Mouse (Mus musculus) megakaryocyte, adult 5-6 weeks (primary cell): ENCODE measurements around the gene Sprr2b. TPM values are rescaled to one million over a fixed set of nuclear protein-coding genes. Genes with fewer than 3 reads are reported as not detected.
"Not testable (repeated sequence)": the region's sequence is repeated elsewhere in the genome, so short reads cannot be mapped to it uniquely, and the experiment has no call there.

Experiments
- ATAC-seq: 2 replicates; pipeline ENCODE4 v1.8.0; 2016; ENCODE audit warnings: mild to moderate bottlenecking, inconsistent platforms; ENCODE audit not compliant: poor library complexity, severe bottlenecking
- total RNA-seq, 2 experiments: library from RNA; stranded (forward) in 1 of 2; stranded (reverse) in 1 of 2; fragments of 153-499, 151-499 nt in 1 of 2; fragments of 221-1000, 200-1000 nt in 1 of 2; gene quantifications; 2 replicates each; pipeline versions ENCODE4 v1.2.3 to v1.2.4; 2015 to 2017

Sprr2b gene
- total RNA-seq (2015) (not detected in 2 replicates), total RNA-seq (2017) (not detected in 2 replicates)

GRCm38 (mm10) chr3:92316320-92316719 is at the start of gene Sprr2b:
Gene Sprr2b (plus strand): TSS chr3:92316620.
- no peak for ATAC-seq

- 0 out of 2 replicates have a peak, but pooled peaks have one; percentile 17 for ATAC-seq
Observed at GRCm38 (mm10) chr3:92271414-92271985, 44.9 kb upstream of the Sprr2b start.

DNA sequence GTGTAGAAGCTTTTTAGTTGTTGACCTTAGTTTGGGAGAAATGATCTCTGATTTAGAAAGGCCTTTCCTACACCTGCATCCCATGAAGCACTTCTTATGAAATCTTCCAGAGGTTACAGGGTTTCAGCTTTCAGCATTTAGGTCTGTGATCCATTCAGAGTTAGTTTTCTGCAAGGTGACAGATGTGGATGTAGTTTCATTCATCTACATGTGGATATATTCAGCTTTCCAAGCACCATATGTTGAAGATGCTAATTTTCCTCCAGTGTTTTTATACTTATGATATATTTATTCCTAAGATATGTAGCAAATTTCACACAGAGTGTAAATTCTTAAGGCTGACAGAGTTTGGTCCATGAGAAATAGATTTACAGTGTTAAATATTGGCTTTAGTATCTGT is 42.9 kb upstream of the Sprr2b start:
- not testable (repeated sequence) for ATAC-seq

DNA sequence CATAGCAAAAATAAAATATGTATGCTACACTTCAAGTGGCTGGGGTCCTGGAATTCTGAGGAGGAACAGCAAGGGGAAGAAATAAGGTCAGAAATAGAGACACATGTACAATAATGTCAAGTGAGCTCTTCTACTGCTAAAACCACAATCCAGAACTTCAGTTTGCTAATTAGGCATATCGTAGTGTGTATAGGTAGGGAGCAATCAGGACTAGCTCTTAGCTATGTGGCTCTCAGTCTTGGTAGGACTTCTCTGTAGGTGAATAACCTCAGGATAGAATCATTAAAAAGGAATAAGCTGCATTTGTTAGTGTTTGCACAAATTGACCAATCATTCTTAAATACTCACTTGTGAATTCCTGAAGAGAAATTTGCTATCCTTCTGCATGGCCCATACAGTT is 42.4 kb upstream of the Sprr2b start:
- ATAC-seq = not testable (repeated sequence)

DNA sequence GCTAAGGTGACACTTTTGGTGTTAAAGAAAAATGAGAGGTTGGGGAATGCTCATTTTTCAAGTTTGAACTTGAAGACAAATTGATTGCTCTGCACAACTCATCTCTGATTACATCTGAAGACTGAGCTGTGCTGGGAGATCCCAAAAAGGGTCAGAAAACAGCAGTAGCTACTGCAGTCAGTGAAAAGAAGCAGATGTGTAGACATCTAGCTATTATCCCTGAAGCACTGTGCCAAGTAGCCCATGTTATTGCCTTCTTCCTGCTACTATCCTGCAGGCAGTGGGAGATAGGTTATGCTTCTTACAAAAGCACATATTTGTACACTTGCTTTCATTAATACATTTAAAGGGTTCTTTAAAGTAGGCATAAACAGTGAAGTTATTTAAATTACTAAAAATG is 36.8 kb upstream of the Sprr2b start:
- not testable (repeated sequence) for ATAC-seq

GRCm38 (mm10) chr3:92280963-92281606 is 35.3 kb upstream of the Sprr2b start:
- ATAC-seq = not testable (repeated sequence)

DNA sequence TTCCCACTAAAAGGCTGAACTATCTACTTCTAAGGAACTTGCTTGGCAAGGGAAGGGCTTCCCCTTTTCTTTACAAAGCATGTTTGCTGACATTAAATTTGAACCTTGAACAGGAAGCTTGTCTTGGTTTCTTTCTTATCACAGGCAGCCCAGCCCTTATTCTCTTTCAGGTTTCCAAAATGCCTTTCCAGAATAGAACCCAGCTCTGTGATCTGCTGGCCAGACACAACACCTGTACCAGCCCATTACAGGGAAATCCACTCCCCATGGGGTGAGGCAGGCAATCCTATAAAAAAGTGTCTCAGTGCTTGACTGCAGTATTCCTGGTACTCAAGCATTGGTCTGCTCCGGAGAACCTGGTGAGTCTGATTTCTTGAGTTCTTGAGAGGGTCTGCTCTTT is 31.3 kb upstream of the Sprr2b start, which contains the start of gene Sprr2a3:
Sprr2a3 (plus strand) TSS at position 317 of the 400 bp plus-strand sequence.
- not testable (repeated sequence) for ATAC-seq

GRCm38 (mm10) chr3:92288489-92288888 is 27.9 kb upstream of the Sprr2b start:
- ATAC-seq = 0 out of 2 replicates have a peak, but pooled peaks have one; percentile 14

- no peak for ATAC-seq
Observed at GRCm38 (mm10) chr3:92307406-92307805, 9.0 kb upstream of the Sprr2b start.

GRCm38 (mm10) chr3:92317384-92317783 is 964 bp downstream of the Sprr2b start:
- ATAC-seq = no peak

DNA sequence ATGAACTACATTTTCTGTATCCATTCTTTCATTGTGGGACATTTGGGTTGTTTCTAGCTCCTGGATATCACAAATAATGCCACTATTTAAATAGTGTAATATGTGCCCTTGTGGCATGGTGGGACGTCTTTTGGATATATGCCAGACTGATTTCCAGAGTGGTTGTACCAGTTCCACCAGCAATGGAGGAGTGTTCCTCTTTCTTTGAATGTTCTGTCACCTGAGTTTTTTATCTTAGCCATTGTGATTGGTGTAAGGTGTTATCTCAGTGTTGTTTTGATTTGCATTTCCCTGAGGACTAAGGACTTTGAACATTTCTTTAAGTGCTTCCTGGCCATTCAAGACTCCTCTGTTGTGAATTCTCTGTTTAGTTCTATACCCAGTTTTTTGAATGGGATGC is 19.9 kb downstream of the Sprr2b start:
- no peak for ATAC-seq

DNA sequence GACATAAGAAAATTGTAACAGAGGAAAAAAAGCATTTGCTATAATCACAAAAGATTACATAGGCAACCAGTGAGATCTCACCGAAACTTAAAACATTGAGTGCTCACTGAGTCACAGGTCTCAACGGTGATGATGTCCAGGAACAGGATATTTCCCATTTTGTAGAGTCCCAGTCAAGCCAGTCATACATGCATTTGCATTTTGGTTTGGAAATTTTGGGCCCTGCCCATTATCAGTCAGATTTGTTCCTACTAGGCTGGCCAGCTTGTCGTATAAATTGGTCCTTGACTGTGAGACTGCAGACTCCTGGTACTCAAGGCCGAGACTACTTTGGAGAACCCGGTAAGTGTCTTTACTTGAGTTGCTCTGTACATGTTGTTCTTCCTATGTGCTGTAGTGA is 22.4 kb downstream of the Sprr2b start, which contains the start of gene Sprr2d:
Sprr2d (plus strand) TSS at position 301 of the 400 bp plus-strand sequence.
- no peak for ATAC-seq

DNA sequence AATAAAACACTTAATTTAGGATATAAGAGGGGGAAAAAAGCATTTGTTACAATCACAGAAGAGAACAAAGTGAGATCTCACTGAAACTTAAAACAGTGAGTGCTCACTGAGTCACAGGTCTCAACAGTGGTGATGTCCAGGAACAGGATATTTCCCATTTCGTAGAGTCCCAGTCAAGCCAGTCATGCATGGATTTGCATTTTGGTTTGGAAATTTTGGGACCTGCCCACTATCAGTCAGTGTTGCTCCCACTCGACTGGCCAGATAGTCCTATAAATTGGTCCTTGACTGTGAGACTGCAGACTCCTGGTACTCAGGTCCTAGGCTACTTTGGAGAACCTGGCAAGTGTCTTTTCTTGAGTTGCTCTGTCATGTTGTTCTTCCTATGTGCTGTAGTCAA is 35.4 kb downstream of the Sprr2b start, which contains the start of gene Sprr2e:
Sprr2e (plus strand) TSS at position 301 of the 400 bp plus-strand sequence.
- no peak for ATAC-seq

DNA sequence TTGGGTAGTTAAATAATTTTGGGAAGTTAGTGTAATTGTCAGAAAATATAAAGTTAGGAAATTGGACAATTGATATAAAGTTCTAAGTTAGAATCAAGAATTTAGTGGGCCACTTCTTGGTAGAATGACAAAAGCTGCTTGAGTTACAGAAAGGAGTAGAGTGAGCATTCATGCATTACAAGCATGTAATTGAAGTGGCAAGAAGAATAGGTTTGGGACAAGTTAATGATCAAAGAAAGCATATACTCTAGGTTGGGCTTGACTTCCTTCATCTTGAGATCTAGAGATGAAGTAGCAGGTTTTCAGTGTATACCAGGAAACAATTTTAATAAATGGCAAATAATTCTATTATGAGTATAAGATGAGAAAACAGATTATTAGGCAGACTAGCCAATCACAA is 45.2 kb downstream of the Sprr2b start:
- no peak for ATAC-seq

- ATAC-seq = no peak
Observed at GRCm38 (mm10) chr3:92364887-92365286, 48.5 kb downstream of the Sprr2b start, which contains the start of gene Sprr2f. Gene Sprr2f (plus strand): TSS chr3:92365187.

Other genes with a start within 250 kb of the Sprr2b start
- not detected in 2 replicates for gene Lor, start 233.5 kb upstream of the Sprr2b start, total RNA-seq (2015)
- gene Lor, start 233.5 kb upstream of the Sprr2b start, total RNA-seq (2017) = not detected in 2 replicates
- gene Prr9, start 192.7 kb upstream of the Sprr2b start, total RNA-seq (2015) = not detected in 2 replicates
- gene Prr9, start 192.7 kb upstream of the Sprr2b start, total RNA-seq (2017) = not detected in 2 replicates
- gene Lelp1, start 173.9 kb upstream of the Sprr2b start, total RNA-seq (2015) = not detected in 2 replicates
- gene Lelp1, start 173.9 kb upstream of the Sprr2b start, total RNA-seq (2017) = not detected in 2 replicates
- not detected in 2 replicates for gene Sprr2a1, start 100.8 kb upstream of the Sprr2b start, total RNA-seq (2015)
- not detected in 2 replicates for gene Sprr2a1, start 100.8 kb upstream of the Sprr2b start, total RNA-seq (2017)
- not detected in 2 replicates for gene Sprr2a2, start 100.7 kb upstream of the Sprr2b start, total RNA-seq (2015)
- gene Sprr2a2, start 100.7 kb upstream of the Sprr2b start, total RNA-seq (2017) = not detected in 2 replicates
- not detected in 2 replicates for gene Sprr2a3, start 31.2 kb upstream of the Sprr2b start, total RNA-seq (2015)
- not detected in 2 replicates for gene Sprr2a3, start 31.2 kb upstream of the Sprr2b start, total RNA-seq (2017)
- not detected in 2 replicates for gene Sprr2d, start 22.5 kb downstream of the Sprr2b start, total RNA-seq (2015)
- not detected in 2 replicates for gene Sprr2d, start 22.5 kb downstream of the Sprr2b start, total RNA-seq (2017)
- gene Sprr2e, start 35.5 kb downstream of the Sprr2b start, total RNA-seq (2015) = not detected in 2 replicates
- not detected in 2 replicates for gene Sprr2e, start 35.5 kb downstream of the Sprr2b start, total RNA-seq (2017)
- not detected in 2 replicates for gene Sprr2f, start 48.6 kb downstream of the Sprr2b start, total RNA-seq (2015)
- gene Sprr2f, start 48.6 kb downstream of the Sprr2b start, total RNA-seq (2017) = not detected in 2 replicates
- not detected in 2 replicates for gene Sprr2h, start 69.1 kb downstream of the Sprr2b start, total RNA-seq (2015)
- gene Sprr2h, start 69.1 kb downstream of the Sprr2b start, total RNA-seq (2017) = not detected in 2 replicates
- not detected in 2 replicates for gene Sprr2i, start 91.4 kb downstream of the Sprr2b start, total RNA-seq (2015)
- gene Sprr2i, start 91.4 kb downstream of the Sprr2b start, total RNA-seq (2017) = not detected in 2 replicates
- not detected in 2 replicates for gene Sprr2j-ps, start 101.5 kb downstream of the Sprr2b start, total RNA-seq (2015)
- gene Sprr2j-ps, start 101.5 kb downstream of the Sprr2b start, total RNA-seq (2017) = not detected in 2 replicates
- gene Gm9774, start 112.8 kb downstream of the Sprr2b start, total RNA-seq (2015) = 7.0 and 7.4 TPM in 2 replicates
- 1.1 and 2.3 TPM in 2 replicates for gene Gm9774, start 112.8 kb downstream of the Sprr2b start, total RNA-seq (2017)
- not detected in 2 replicates for gene Sprr2k, start 116.0 kb downstream of the Sprr2b start, total RNA-seq (2015)
- gene Sprr2k, start 116.0 kb downstream of the Sprr2b start, total RNA-seq (2017) = not detected in 2 replicates
- not detected in 2 replicates for gene Sprr1b, start 122.2 kb downstream of the Sprr2b start, total RNA-seq (2015)
- gene Sprr1b, start 122.2 kb downstream of the Sprr2b start, total RNA-seq (2017) = not detected in 2 replicates
- not detected in 2 replicates for gene Sprr3, start 142.1 kb downstream of the Sprr2b start, total RNA-seq (2015)
- not detected in 2 replicates for gene Sprr3, start 142.1 kb downstream of the Sprr2b start, total RNA-seq (2017)
- not detected in 2 replicates for gene Sprr1a, start 169.3 kb downstream of the Sprr2b start, total RNA-seq (2015)
- not detected in 2 replicates for gene Sprr1a, start 169.3 kb downstream of the Sprr2b start, total RNA-seq (2017)
- gene Sprr4, start 183.9 kb downstream of the Sprr2b start, total RNA-seq (2015) = not detected in 2 replicates
- gene Sprr4, start 183.9 kb downstream of the Sprr2b start, total RNA-seq (2017) = not detected in 2 replicates
- not detected in 2 replicates for gene 2310046K23Rik, start 217.9 kb downstream of the Sprr2b start, total RNA-seq (2015)
- not detected in 2 replicates for gene 2310046K23Rik, start 217.9 kb downstream of the Sprr2b start, total RNA-seq (2017)